Mouse (Mus musculus) heart, adult 18-20 months (tissue): ENCODE data around the gene Skint7. TPM values are rescaled to one million over a fixed set of nuclear protein-coding genes. Genes with fewer than 3 reads are reported as not detected.
"Not testable (repeated sequence)": the region's sequence is repeated elsewhere in the genome, so short reads cannot be mapped to it uniquely, and the experiment has no call there.

Source experiments
- DNase-seq, 2 experiments: peaks; one replicate each; pipeline ENCODE4 v3.0.0; 2021 to 2022; ENCODE audit warnings: mixed read lengths in 1 of 2
- long read RNA-seq, 2 experiments: library from polyadenylated mRNA; stranded (forward); transcript quantifications; one replicate each; pipeline ENCODE4 v2.0.0; 2021
- total RNA-seq, 2 experiments: library from RNA; stranded (reverse); gene quantifications; 2 replicates each; pipeline ENCODE4 v1.2.3; 2021

Skint7 gene
- total RNA-seq = not detected
- long read RNA-seq, experiment 1 = 0 reads
- long read RNA-seq, experiment 2 = 0 reads

GRCm38 (mm10) chr4:111972623-111973022 lies at the start of gene Skint7:
TSS of gene Skint7 (plus strand) at chr4:111972923.
- DNase-seq = no peak

- DNase-seq = no peak
These were observed 11.4 kb upstream of the Skint7 start for GRCm38 (mm10) chr4:111961309-111961708.

GRCm38 (mm10) chr4:111963241-111963640 lies 9.5 kb upstream of the Skint7 start:
- not testable (repeated sequence) for DNase-seq

- no peak for DNase-seq
These were observed 9.1 kb upstream of the Skint7 start for GRCm38 (mm10) chr4:111963669-111964068.

GRCm38 (mm10) chr4:112005969-112006368 lies 33.2 kb downstream of the Skint7 start, which contains the start of gene Skint1:
TSS of gene Skint1 (plus strand) at chr4:112006269.
- no peak for DNase-seq

Other genes with a start within 250 kb of the Skint7 start
- gene Slc5a9, start 70.0 kb upstream of the Skint7 start, total RNA-seq = not detected
- gene Skint8, start 53.5 kb upstream of the Skint7 start, total RNA-seq = not detected
- not detected for gene Skint1, start 33.3 kb downstream of the Skint7 start, total RNA-seq
- gene Skint4, start 99.1 kb downstream of the Skint7 start, total RNA-seq = not detected